Mouse (Mus musculus) spleen, embryonic (tissue): Measurements from ENCODE around the gene Ceacam13.
"Not testable (repeated sequence)": the region's sequence is repeated elsewhere in the genome, so short reads cannot be mapped to it uniquely, and the experiment has no call there.

Experiments
- CTCF ChIA-PET: fragments of 350-600 bp; sonication (Branson Sonifier 250); formaldehyde crosslinking; loops from one replicate; lab custom pipeline; 2022; lab: Charles Lee

Ceacam13 gene

GRCm38 (mm10) chr7:18009589-18009988, at the start of gene Ceacam13:
TSS of gene Ceacam13 (plus strand) at chr7:18009889.
- CTCF ChIA-PET, result no interaction called here

GRCm38 (mm10) chr7:17971824-17972223, 37.9 kb upstream of the Ceacam13 start, which contains the start of gene Ceacam11:
TSS of gene Ceacam11 (plus strand) at chr7:17972124.
- CTCF ChIA-PET, result no interaction called here

DNA sequence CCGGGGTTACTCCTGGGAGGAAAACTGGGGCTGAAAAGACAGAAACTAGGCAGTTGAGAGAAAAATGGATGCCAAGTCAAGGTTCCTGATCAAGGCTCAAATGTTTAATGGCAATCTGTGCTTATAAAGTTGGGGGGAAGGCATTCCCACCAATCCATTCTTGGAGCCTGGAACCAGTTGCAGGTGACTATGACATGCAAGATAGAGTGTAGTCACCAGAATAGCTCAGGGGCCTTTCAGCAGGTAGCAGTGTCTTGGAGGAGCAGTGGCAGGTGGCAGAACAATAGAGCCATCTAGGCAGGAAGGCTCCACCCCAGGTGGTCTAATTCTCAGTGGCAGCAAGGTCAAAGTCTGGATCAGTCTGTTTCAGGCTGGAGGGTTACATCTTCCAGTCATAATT, 8.6 kb upstream of the Ceacam13 start:
- CTCF ChIA-PET, result not testable (repeated sequence)

GRCm38 (mm10) chr7:18065629-18066028, 55.9 kb downstream of the Ceacam13 start, which contains the start of gene Ceacam12:
TSS of gene Ceacam12 (plus strand) at chr7:18065929.
- CTCF ChIA-PET, result no interaction called here
